Mouse (Mus musculus): ENCODE data around the gene Inpp5e. TPM values are rescaled to one million over a fixed set of nuclear protein-coding genes. Genes with fewer than 3 reads are reported as not detected.

The Inpp5e gene
- 10 to 100 TPM; 18.7 to 18.9 TPM for total RNA-seq (2023)

GRCm38 (mm10) chr2:26408515-26409356 is at the start of gene Inpp5e:
TSS of gene Inpp5e (minus strand) at chr2:26409203.

GRCm38 (mm10) chr2:26444946-26445665 is 36.1 kb upstream of the Inpp5e start, which contains the start of gene Sec16a:
TSS of gene Sec16a (minus strand) at chr2:26445216.

GRCm38 (mm10) chr2:26389154-26389690 is 19.8 kb downstream of the Inpp5e start, which contains the start of the genes Entr1 and Pmpca:
TSS of gene Entr1 (minus strand) at chr2:26389316.
TSS of gene Pmpca (plus strand) at chr2:26389339.

GRCm38 (mm10) chr2:26380131-26380771 is 28.8 kb downstream of the Inpp5e start, which contains the start of gene Snapc4:
TSS of gene Snapc4 (minus strand) at chr2:26380653.

GRCm38 (mm10) chr2:26360772-26361171 is 48.2 kb downstream of the Inpp5e start, which contains the start of gene Card9:
TSS of gene Card9 (minus strand) at chr2:26360918.

GRCm38 (mm10) chr2:26351358-26352290 is 57.4 kb downstream of the Inpp5e start, which contains the start of gene Dnlz:
TSS of gene Dnlz (minus strand) at chr2:26352110.

Other genes starting within 250 kb of the Inpp5e start
- gene Lhx3, start 200.9 kb downstream of the Inpp5e start, total RNA-seq (2023) = not detected
- gene Qsox2, start 171.7 kb downstream of the Inpp5e start, total RNA-seq (2023) = 1 to 10 TPM; 3.4 to 4.1 TPM
- not detected for gene Ccdc187, start 114.6 kb downstream of the Inpp5e start, total RNA-seq (2023)
- 10 to 100 TPM; 11.2 to 15.7 TPM for gene Gpsm1, start 93.7 kb downstream of the Inpp5e start, total RNA-seq (2023)
- gene Dnlz, start 57.1 kb downstream of the Inpp5e start, total RNA-seq (2023) = 1 to 10 TPM; 4.3 to 6.1 TPM
- 100 to 1,000 TPM; 164 to 201 TPM for gene Card9, start 48.3 kb downstream of the Inpp5e start, total RNA-seq (2023)
- 10 to 100 TPM; 17.2 to 17.3 TPM for gene Snapc4, start 28.6 kb downstream of the Inpp5e start, total RNA-seq (2023)
- gene Entr1, start 19.9 kb downstream of the Inpp5e start, total RNA-seq (2023) = 100 to 1,000 TPM in 1 of 2 experiments, 10 to 100 TPM in 1; 96.3 to 106 TPM
- 10 to 100 TPM; 53.7 to 55.0 TPM for gene Pmpca, start 19.9 kb downstream of the Inpp5e start, total RNA-seq (2023)
- 10 to 100 TPM; 50.4 to 53.5 TPM for gene Sec16a, start 36.0 kb upstream of the Inpp5e start, total RNA-seq (2023)
- 100 to 1,000 TPM; 180 to 243 TPM for gene Notch1, start 107.5 kb upstream of the Inpp5e start, total RNA-seq (2023)
- 1 to 10 TPM; 5.3 to 5.7 TPM for gene Egfl7, start 170.8 kb upstream of the Inpp5e start, total RNA-seq (2023)
- gene Gm20532, start 177.4 kb upstream of the Inpp5e start, total RNA-seq (2023) = not detected
- gene Agpat2, start 195.2 kb upstream of the Inpp5e start, total RNA-seq (2023) = 100 to 1,000 TPM; 106 to 112 TPM
- gene Fam69b, start 219.3 kb upstream of the Inpp5e start, total RNA-seq (2023) = 1 to 10 TPM; 1.4 TPM